Mouse (Mus musculus) layer of hippocampus, adult 18-20 months (tissue): ENCODE results near the gene Ube2l6. TPM values are rescaled to one million over a fixed set of nuclear protein-coding genes. Genes with fewer than 3 reads are reported as not detected.

ENCODE experiments used
- DNase-seq, 2 experiments: peaks; one replicate each; pipeline ENCODE4 v3.0.0; 2022; ENCODE audit warnings: low spot score in 2 of 2
- long read RNA-seq: library from polyadenylated mRNA; stranded (forward); transcript quantifications from one replicate; pipeline ENCODE4 v2.0.0, GENCODE M21; 2021
- total RNA-seq, 2 experiments: library from RNA; stranded (reverse); gene quantifications; 2 replicates each; pipeline ENCODE4 v1.2.3; 2021

Gene Ube2l6
- total RNA-seq: 1 to 10 TPM; 4.8 to 5.9 TPM
- long read RNA-seq, transcript Ube2l6-201 (4 exons, 1,560 nt): major isoform, 6 of 6 reads
- long read RNA-seq, partial matches to known transcripts: 0 of 6 reads
- long read RNA-seq, other reads (novel, unspliced or antisense): 0 of 6 reads

DNA sequence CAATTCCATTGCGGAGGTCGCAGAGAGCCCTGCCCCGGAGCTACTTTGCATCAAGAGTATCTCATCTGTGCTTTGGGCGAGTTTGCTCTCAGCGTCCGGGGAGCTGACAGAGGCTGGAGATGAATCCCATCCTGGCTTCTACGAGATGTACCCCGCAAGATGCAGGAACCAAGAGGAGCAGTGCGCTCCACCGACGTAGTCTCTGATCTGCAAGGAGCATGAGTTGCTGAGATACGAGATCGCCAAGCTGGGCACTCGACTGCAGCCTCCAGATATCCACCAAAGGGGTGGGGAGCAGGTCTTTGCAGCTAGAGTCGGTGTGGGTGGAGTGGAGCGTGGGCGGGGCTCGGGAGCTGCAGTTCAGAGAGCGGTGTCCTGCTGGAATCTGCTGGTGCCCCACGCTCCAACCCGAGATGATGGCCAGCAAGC, at the start of gene Ube2l6:
TSS of gene Ube2l6 (plus strand) at position 336 of the 429 bp plus-strand sequence.
- DNase-seq: peak; percentile 52 to 73

DNA sequence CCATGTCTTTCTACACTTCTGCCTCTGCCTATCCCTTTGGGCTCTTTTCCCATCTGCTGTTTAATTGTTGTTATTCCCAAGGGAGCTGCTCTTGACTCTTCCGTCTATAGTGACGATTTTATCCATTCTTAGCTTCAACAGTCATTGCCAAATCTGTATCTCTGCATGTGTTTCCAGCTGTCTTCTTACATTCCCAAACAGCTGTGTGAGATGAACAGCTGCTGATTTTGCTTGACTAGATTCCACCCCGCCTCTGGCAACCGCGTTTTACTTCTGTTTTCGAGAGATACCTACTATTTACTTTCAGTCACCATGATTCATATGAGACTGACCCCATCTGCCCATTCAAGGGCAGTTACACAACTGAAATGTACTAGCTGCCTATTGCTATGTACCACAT, 48.5 kb upstream of the Ube2l6 start:
- DNase-seq: no peak

DNA sequence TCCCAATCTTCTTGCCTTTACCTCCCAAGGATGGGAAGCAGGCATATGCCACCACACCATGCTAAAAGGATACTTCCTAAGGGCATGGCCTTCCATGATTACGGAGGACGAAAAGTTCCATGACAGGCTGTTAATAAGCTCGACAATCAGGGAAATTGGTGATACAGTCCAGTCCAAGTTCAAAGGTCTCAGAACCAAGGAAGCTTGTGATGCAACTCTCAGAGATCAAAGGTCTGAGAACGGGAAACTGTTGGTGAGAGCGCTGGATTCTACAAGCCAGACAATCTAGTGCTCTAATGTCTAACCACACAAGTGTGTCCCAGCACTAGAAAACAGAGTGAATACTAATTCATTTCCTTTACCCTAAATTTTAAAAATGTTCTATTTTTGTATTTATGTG, 42.4 kb upstream of the Ube2l6 start:
- DNase-seq: no peak

DNA sequence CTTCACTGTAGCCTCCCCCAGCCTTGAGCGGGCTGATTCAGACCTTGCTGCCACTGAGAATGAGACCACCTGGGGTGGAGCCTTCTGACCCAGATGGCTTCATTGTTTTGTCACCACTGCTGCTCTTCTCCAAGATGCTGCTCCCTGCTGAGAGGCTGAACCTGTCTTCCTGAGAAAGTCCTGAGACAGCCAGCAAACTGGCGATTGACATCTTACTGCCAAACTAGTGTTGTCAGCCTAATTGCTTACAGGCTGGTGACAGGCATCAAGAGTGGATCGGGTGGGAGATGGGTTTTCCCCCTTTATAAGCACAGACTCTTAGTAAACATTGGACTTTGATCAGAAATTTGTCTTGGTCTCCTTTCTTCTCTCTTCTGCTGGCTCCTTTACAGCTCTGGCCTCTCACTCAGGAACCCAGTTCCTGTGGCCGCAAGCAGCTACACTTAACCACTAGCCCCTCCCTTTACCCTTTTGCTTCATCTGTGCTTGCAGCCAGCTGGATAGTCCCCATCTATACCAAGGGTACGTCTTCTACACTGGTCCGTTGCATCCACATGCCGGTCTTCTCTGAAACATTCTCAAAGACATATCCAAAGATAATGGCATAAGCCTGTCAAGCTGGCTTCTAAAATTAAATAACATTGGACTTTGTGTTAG, 41.5 kb upstream of the Ube2l6 start:
- DNase-seq: no peak

DNA sequence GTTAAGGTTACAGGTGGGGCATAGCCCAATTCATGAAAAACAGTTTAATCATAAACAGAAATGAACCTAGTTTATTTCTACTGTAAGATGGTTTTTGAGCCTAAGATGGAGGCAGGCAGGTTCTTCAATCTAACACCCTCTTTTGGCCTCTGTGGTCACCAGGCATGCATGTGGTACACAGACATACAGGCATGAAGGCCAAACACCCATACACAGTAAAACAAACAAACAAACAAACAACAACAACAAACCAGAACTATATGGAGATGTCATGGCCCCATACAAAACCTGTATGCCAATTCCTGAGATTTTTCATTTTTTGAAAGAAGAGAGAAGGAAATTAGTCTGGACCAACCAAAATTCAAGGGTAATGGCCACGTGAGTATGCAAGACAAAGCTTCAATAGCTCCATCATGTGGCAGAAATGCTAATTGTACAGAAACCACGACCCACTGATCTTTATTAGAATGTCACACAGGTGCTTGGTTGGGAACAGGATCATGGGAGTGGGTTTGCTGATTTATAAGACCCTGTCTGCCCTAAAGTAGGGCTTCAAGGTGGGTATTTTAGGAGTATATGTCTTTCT, 40.0 kb upstream of the Ube2l6 start:
- peak in 1 of 2 experiments; percentile 78 for DNase-seq

DNA sequence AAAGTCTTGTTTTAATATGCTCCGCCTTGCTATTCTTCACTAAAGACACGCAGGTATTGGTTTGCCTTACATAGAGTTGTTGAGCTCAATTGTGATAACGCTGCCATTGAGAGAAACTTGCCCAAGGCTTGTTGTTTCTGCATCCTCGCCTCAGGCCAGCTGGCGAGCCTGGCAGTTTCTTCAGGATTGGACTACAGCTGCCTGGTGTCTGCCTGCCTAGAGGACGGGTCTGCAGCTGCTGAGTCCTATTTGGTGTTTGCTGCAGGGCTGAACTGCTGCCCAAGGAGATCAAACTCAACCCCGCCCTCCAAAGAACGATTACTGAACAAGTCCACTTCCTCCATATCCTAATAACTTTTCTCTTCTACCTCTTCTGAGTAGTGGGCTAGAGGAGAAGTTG, 37.9 kb upstream of the Ube2l6 start:
- DNase-seq: no peak

DNA sequence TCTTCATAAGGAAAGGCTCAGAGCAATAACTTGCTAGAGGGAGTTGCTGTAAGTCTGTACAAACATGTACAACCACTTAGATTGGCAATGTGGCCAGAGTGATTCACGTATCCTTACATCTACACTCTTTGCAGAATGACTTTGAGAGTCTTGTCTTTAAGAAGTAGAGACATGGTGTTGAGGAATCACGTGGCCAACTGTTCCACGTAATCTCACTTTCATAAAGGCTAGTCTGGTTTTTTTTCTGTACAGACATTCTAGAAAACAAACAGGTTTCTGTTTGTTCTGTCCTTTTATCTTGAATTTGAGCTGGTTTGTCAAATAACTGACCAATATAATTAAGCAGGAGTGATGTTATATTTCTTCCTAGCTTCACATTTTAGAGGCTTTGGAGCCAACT, 37.3 kb upstream of the Ube2l6 start:
- DNase-seq: no peak

DNA sequence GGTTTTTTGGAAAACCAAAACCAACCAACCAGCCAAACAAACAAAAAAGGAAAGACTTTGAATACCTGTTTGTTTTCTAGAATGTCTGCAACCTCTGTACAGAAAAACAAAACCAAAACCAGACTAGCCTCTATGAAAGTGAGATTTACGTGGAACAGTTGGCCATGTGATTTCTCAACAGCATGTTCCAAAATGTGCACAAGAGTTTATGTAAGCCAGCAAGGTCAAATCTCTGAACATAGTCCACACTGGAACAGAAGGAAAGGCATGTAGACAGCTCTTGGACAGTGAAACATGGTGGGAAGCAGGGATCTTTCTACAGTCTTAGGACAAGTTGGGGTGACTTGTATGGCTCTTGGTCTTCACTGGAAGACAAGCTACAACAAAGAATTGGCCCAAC, 36.8 kb upstream of the Ube2l6 start:
- no peak for DNase-seq

DNA sequence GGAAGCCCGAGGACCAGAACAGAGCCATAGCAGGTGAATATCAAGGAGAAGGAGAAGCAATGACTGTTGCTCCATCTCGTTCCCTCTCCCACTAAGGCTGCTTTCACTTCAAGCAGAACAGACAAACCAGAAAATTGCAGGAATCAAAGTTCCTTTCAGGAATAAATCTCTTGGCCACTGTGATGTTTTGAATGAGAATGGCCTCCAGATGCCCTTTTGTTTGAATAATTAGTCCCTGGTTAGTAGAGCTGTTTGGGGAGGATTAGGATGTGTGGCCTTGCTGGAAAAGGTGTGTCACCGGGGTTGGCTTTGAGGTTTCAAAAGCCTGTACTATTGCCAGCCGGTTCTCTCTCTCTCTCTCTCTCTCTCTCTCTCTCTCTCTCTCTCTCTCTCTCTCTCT, 36.3 kb upstream of the Ube2l6 start:
- DNase-seq: no peak

DNA sequence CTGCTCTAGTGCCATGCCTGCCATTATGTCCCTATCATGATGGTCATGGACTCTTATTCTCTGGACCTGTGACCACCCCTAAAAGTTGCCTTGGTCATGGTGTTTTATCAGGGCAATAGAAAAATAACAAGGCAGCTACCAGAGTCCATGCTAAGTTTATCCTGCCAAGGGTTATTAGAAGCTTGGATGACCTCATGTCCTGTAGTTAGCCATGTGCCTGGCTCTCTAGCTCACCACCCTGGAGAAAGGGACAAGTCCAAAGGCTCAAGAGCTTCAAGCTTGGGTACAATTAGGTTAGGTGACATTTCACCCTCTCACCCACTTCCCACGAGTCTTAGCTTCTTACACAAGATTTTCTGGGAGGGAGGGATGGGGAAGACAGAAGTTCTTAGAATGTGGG, 35.8 kb upstream of the Ube2l6 start:
- no peak for DNase-seq

DNA sequence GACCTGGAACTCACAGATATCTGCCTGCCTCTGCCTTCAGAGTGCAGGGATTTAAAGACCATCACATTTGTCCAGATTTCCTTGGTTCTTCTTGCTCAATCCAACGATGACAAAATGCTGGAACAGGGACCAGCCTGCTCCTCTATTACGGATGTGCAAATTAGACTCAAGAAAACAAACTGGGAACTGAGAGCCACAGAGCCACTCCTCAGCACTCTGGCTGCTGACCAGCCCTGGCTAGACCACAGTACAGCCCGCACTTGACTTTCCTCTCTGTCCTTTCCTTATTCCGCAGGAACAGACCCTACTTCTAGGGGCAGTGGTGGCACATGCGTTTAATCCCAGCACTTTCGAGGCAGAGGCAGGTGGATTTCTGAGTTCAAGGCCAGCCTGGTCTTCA, 28.1 kb upstream of the Ube2l6 start:
- no peak for DNase-seq

DNA sequence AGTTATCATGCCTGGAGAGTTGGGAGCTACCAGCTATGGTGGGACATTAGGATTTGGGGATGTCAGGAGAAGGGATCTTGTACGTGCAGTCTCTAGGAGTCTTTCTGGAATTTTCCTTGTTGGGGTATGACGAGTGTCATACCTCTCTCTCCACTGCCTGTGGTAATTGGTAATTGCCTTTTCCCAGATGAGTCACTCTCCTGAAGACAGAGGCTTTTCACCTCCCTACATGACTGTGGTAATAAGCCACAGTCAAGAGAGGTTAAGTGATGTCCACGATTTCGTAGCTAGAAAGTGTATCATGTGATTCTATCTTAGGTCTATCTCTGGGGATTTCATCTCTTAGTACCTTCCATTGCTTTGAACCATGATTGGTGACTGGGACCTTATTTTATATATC, 26.2 kb upstream of the Ube2l6 start:
- DNase-seq: no peak

DNA sequence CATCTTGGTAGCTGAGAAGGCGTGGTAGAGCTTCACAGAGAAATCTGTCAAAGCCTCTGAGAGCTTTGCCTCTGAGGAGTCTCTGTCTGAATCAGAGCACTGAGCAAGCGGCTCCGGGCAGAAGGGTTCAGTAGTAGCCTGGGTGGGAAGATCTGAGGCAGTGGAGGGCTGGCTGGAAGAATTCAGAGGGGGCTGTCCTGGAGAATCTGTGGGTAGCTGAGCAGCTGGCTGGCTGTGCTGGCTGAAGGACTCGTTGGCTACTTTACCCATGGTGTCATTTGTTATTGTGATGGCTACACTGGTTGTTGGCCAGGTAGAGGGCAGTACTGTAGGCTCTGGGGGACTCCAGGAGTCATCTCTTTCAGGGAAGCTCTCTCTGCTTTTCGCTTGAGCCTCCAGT, 25.4 kb upstream of the Ube2l6 start:
- DNase-seq: no peak

DNA sequence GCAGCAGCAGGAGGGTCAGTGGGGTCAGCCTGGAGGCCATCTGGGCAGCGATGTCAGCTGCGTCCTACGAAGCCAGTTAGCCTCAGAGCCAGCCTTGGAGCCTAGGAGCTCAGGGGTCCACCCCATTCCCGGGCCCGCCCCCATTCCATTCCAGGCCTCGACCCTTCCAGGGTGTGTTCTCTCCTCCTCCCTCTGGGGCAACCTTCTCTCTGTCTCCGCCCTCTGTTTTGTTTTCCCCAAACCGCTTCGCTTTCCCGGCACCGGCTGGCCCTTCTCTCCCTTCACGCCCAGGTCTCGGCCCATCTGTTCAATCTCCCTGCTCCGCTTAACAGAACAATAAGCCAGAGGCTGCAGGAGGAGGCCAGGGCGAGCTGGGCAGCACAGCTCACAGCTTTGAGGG, 23.9 kb upstream of the Ube2l6 start:
- peak in 1 of 2 experiments; percentile 19 for DNase-seq

DNA sequence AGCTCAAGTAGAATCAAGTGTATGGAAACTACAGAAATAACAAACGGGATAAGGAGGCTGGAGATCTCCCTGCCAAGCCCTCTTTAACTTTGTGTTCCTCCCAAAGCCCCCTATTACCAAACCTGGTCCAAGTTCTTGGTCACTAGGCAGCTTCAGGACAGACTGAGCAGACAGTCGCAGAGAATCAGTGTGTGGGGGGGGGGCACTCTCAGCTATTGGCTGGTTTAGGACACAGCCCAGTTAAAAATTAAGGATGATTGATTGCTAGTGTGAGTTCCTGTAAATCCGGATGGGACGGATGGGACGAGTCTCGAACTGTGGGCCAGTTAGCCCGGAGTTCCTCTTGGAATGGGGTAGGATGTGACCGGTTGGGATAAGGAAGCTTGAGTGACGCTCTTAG, 23.4 kb upstream of the Ube2l6 start, which contains the start of gene Serping1:
TSS of gene Serping1 (minus strand) at position 204 of the 400 bp plus-strand sequence.
- no peak for DNase-seq

DNA sequence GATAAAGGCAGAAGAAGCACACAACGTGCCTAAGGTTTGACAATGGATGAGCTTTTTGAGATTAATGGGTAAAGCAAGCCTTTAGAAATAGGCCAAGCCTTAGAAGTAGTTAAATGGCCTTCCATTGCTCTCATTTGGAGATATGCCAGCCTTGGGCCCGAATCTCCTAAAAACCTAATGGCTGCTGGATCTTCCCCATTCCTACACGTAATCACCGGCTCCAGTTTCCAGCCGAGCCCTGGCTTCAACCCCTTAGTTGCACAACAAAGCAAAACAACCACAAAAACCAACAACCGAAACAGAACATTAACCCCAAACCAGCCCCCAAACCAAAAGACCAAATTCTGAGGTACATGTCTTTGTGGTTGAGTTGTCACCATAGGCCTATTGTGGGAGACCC, 23.0 kb upstream of the Ube2l6 start:
- DNase-seq: no peak

DNA sequence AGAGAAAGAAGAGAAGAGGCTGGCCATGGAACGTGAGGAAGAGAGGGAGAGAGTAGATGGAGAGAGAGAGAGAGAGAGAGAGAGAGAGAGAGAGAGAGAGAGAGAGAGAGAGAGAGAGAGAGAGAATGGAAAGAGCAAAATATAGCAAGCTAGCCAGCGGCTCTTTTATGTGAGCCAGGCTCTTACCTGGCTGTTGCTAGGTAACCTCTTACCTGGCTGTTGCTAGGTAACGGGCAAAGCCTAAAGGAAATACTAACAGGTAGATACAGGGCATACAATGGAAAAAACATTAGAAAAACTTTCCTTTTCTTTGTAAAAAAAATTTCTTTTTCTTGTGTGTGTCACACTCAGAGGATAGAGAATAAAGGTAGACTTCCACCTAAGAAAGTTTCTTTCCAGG, 20.9 kb upstream of the Ube2l6 start:
- no peak for DNase-seq

DNA sequence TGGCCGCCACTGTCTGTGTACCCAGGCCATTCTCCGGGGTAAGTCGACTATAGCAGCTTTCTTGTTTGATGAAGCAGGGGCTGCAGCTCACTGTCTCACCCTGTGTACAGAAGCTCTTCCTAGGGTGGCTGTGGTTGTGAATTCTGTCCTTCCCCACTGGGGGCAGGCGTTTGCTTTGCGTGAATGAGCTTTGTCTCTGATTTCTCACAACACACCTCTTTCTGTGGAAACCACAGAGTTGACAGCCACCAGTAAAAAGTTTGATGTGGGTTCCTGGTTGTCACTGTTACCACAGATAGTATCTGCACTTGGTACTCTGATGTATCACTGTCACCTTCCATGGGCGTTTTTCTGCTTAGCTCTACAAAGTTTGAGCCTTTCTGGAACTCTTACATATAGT, 19.4 kb upstream of the Ube2l6 start:
- DNase-seq: no peak

DNA sequence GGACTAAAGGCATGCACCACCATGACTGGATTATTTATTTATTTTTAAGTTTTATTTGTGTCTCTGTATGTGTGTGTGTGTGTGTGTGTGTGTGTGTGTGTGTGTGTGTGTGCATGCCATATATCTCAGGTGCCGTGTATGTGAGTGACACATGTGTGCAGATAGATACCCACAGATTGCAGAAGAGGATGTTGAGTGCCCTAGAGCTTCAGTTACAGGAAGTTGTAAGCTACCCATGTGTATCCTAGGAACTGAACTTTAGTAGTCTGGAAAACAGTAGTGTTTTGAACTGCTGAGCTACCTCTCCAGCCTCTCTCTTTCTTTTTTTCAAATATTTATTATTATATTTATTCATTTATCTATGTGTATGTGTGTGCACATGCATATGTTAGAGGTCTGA, 15.3 kb upstream of the Ube2l6 start:
- DNase-seq: no peak

DNA sequence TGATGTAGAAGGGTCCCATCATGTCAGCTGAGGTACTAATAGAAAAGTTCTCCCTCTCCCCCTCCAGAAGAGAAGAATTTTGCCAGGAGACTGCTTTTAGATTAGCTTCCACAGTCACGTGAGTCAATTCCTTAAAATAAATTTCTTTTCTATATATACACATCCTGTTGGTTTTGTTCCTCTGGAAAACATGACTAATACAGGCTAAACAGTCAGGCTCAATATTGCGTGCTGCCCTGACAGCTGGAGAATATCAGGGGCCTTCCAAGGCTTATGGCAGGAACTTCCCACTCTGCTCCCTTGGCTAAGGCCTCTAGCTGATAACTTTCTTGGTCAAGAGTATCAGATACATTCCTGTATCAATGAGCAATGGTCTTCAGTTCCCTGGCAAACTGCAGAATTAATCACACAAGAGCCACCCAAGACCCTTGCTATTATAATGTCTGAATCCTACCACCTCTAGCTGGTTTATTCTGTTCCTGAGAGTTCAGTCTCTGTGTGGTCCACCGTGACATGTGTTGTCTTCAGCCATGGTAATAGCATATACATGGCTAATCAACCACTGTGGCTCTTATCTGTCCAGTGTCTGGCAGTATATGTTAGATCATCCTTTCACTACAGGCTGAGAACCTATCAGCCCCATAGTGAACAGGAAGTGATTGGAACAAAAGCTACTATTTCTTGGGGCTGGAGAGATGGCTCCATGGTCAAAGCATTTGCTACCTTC, 14.6 kb upstream of the Ube2l6 start:
- DNase-seq: no peak

DNA sequence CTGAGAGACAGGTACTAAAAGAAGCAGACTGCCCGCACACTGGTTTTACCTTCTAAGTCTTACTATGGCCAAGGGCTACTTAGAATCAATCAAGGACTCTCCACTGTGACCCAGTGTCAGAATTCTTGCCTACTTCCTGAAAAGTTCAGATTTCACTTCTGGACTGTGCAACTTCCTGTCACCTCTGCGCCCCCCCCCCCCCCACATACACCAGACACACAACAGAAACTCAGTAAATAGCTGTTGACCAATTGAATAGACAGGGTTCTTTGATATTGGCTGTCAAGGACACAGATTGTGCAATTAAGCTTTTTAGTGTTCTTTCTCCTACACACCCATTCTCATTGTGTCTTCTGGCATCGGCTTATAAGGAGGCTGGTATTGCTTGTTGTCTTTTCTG, 10.3 kb upstream of the Ube2l6 start:
- no peak for DNase-seq

DNA sequence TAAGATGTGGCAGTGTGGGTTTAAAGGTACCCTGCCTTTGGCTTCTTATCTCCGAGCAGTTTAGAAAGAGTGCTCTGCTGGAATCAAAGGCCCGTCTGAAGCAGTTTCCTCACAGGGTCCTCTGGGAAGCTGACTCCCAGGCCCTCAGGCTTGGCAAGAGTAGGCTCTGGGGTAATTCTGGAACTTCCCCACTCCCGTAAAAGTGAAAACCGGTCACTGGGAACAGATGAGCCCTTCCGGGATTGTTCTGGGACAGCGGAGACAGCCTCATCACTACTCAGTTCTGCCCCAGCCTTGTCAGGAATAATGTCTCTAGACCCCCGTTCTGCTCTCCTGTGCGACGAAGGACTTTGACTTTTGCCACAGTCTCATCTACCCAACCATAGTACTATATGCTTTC, 8.2 kb upstream of the Ube2l6 start:
- DNase-seq: no peak
